Mouse (Mus musculus): ENCODE measurements around the gene Abca12. TPM values are rescaled to one million over a fixed set of nuclear protein-coding genes. Genes with fewer than 3 reads are reported as not detected.

The Abca12 gene
- polyA plus RNA-seq, 1 experiment from 2014 or later = not detected

GRCm38 (mm10) chr1:71397635-71398034 lies 17.1 kb downstream of the Abca12 start:
- DNase-seq (ENCODE audit: low spot score) (no peak), ATAC-seq (ENCODE audit: low FRiP score) (no peak)
- Histone ChIP-seq H3K27ac (ENCODE audit: low read depth, low read length) (no peak overlapping the region), H3K9me3 (ENCODE audit: control insufficient read depth, low read length) (no peaks in the 10 kb centered on the region), H3K36me3 (ENCODE audit: control insufficient read depth, insufficient read depth, low read length) (no peaks in the 10 kb centered on the region), H3K27me3 (ENCODE audit: control insufficient read depth, insufficient read depth, low read length) (no peaks in the 10 kb centered on the region), H3K9ac (ENCODE audit: low read depth, low read length) (no peak overlapping the region), H3K4me1 (replicated peaks; ENCODE audit: control insufficient read depth, insufficient read depth, low read length) (no peaks in the 10 kb centered on the region), H3K4me3 (ENCODE audit: low read depth, low read length) (no peak overlapping the region), H3K4me2 (replicated peaks; ENCODE audit: low read depth, low read length) (no peak overlapping the region)
- 92% methylated on average over 3 of the region's 3 CpGs for WGBS

DNA sequence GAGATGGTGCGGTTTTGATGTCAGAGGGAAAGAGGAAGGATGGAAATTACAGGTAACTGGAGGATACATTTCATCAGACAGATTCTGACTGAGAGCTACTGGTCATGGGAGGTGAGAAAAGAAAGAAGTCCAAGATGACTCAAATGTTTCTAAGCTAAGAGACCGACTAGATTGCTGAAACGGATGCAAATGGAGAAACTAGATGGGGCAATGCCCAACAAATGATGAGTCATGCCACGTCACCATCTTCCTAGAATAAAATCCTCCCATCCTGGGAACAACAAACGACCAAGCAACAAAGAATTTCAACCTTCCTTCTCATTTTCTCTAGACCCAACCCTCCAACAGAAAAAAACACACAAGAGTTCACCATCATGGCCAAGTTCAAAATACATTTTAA lies 18.6 kb downstream of the Abca12 start:
- Histone ChIP-seq H3K4me1 (replicated peaks; ENCODE audit: control insufficient read depth, insufficient read depth, low read length) (no peaks in the 10 kb centered on the region), H3K4me3 (ENCODE audit: low read depth, low read length) (no peak overlapping the region), H3K4me2 (replicated peaks; ENCODE audit: low read depth, low read length) (no peak overlapping the region), H3K27me3 (ENCODE audit: control insufficient read depth, insufficient read depth, low read length) (no peaks in the 10 kb centered on the region), H3K9ac (ENCODE audit: low read depth, low read length) (no peak overlapping the region), H3K36me3 (ENCODE audit: control insufficient read depth, insufficient read depth, low read length) (no peaks in the 10 kb centered on the region), H3K27ac (ENCODE audit: low read depth, low read length) (no peak overlapping the region), H3K9me3 (ENCODE audit: control insufficient read depth, low read length) (no peaks in the 10 kb centered on the region)
- no peak for DNase-seq (ENCODE audit: low spot score)
- WGBS = 87% methylated on average over 5 of the region's 5 CpGs
- no peak for ATAC-seq (ENCODE audit: low FRiP score)

DNA sequence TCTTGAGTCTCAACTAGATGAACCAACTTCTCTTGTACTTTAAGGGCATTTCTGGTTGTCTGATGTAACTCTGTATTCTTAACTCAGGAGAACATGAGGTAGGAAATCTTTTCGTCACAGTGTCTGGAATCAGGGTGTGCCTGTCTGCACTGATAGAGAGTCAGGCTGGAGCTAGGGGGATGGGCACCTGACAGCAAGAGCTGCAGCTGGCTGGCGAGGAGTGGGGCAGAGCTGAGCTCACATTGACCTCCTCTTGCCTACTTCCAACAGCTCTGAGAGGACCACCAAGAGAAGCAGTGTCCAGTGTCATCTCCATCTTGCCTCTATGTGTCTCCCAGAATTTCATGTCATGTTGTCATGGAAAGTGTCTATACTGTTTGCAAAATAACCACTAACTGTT lies 20.5 kb downstream of the Abca12 start:
- no peak for ATAC-seq (ENCODE audit: low FRiP score)
- no peak overlapping the region for H3K9ac ChIP-seq (ENCODE audit: low read depth, low read length)
- H3K36me3 ChIP-seq (ENCODE audit: control insufficient read depth, insufficient read depth, low read length) = no peaks in the 10 kb centered on the region
- H3K27ac ChIP-seq (ENCODE audit: low read depth, low read length) = no peak overlapping the region
- no peaks in the 10 kb centered on the region for H3K4me1 ChIP-seq (replicated peaks; ENCODE audit: control insufficient read depth, insufficient read depth, low read length)
- H3K4me3 ChIP-seq (ENCODE audit: low read depth, low read length) = no peak overlapping the region
- H3K4me2 ChIP-seq (replicated peaks; ENCODE audit: low read depth, low read length) = no peak overlapping the region
- H3K9me3 ChIP-seq (ENCODE audit: control insufficient read depth, low read length) = no peaks in the 10 kb centered on the region
- DNase-seq (ENCODE audit: low spot score) = no peak
- 69% methylated on average over 2 of the region's 2 CpGs for WGBS
- no peaks in the 10 kb centered on the region for H3K27me3 ChIP-seq (ENCODE audit: control insufficient read depth, insufficient read depth, low read length)

GRCm38 (mm10) chr1:71393489-71393888 lies 21.2 kb downstream of the Abca12 start:
- Histone ChIP-seq H3K27ac (ENCODE audit: low read depth, low read length) (no peak overlapping the region), H3K9ac (ENCODE audit: low read depth, low read length) (no peak overlapping the region), H3K4me3 (ENCODE audit: low read depth, low read length) (no peak overlapping the region), H3K27me3 (ENCODE audit: control insufficient read depth, insufficient read depth, low read length) (no peaks in the 10 kb centered on the region), H3K4me2 (replicated peaks; ENCODE audit: low read depth, low read length) (no peak overlapping the region), H3K36me3 (ENCODE audit: control insufficient read depth, insufficient read depth, low read length) (no peaks in the 10 kb centered on the region), H3K4me1 (replicated peaks; ENCODE audit: control insufficient read depth, insufficient read depth, low read length) (no peaks in the 10 kb centered on the region), H3K9me3 (ENCODE audit: control insufficient read depth, low read length) (no peaks in the 10 kb centered on the region)
- 79% methylated on average over 8 of the region's 8 CpGs for WGBS
- DNase-seq (ENCODE audit: low spot score) (no peak), ATAC-seq (ENCODE audit: low FRiP score) (no peak)

GRCm38 (mm10) chr1:71392463-71392862 lies 22.2 kb downstream of the Abca12 start:
- no peaks in the 10 kb centered on the region for H3K9me3 ChIP-seq (ENCODE audit: control insufficient read depth, low read length)

DNA sequence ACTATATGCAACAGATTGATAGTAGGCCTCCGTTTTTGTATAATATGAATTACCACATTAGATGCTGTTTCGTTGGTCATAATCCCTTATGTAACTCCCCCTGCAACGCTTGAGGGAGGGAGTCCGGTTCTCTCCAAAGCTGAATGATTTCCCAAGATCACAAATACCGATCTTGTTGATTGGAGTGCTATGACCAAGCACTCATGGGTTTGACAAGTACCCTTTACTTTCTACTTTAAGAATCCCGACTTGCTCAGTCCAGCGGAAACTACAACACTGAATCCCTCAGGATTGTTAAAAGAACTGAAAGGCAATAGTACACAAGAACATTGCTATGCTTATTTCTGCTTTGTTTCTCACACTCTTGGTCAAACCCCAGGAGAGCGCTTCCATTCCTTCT lies 28.1 kb downstream of the Abca12 start:
- ATAC-seq (ENCODE audit: low FRiP score) (no peak), DNase-seq (ENCODE audit: low spot score) (no peak)
- 90% methylated on average over 8 of the region's 8 CpGs for WGBS
- Histone ChIP-seq H3K9ac (ENCODE audit: low read depth, low read length) (no peak overlapping the region), H3K4me2 (replicated peaks; ENCODE audit: low read depth, low read length) (no peak overlapping the region), H3K36me3 (ENCODE audit: control insufficient read depth, insufficient read depth, low read length) (no peaks in the 10 kb centered on the region), H3K27me3 (ENCODE audit: control insufficient read depth, insufficient read depth, low read length) (no peaks in the 10 kb centered on the region), H3K27ac (ENCODE audit: low read depth, low read length) (no peak overlapping the region), H3K4me1 (replicated peaks; ENCODE audit: control insufficient read depth, insufficient read depth, low read length) (no peaks in the 10 kb centered on the region), H3K9me3 (ENCODE audit: control insufficient read depth, low read length) (no peaks in the 10 kb centered on the region), H3K4me3 (ENCODE audit: low read depth, low read length) (no peak overlapping the region)

More at GRCm38 (mm10) chr1:71392463-71392862, 22.2 kb downstream of the Abca12 start:
- Histone ChIP-seq H3K36me3 (ENCODE audit: control insufficient read depth, insufficient read depth, low read length) (no peaks in the 10 kb centered on the region), H3K27me3 (ENCODE audit: control insufficient read depth, insufficient read depth, low read length) (no peaks in the 10 kb centered on the region), H3K4me3 (ENCODE audit: low read depth, low read length) (no peak overlapping the region), H3K4me1 (replicated peaks; ENCODE audit: control insufficient read depth, insufficient read depth, low read length) (no peaks in the 10 kb centered on the region), H3K27ac (ENCODE audit: low read depth, low read length) (no peak overlapping the region), H3K9ac (ENCODE audit: low read depth, low read length) (no peak overlapping the region), H3K4me2 (replicated peaks; ENCODE audit: low read depth, low read length) (no peak overlapping the region)
- DNase-seq (ENCODE audit: low spot score) = no peak
- ATAC-seq (ENCODE audit: low FRiP score) = no peak
- 92% methylated on average over 2 of the region's 2 CpGs for WGBS

DNA sequence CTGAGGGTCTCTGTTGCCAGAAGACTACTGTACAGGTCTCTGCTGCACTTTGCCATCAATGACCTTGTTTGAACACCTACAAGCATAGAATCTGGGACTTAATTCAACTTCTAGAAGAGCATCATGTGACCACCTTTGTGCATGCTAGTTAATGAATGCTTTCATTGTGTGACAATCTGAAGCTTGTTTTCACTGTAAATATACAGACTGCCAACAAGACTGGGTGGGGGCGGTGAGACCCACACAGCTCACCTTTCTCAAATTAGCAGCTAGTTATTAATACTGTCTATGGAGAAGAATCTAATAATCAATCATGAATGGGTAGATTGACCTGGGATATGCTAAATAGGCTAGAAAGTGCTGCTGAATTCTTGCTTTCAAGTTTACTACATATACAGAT lies 30.6 kb downstream of the Abca12 start:
- H3K27ac ChIP-seq (ENCODE audit: low read depth, low read length) = no peak overlapping the region
- no peak overlapping the region for H3K9ac ChIP-seq (ENCODE audit: low read depth, low read length)
- DNase-seq (ENCODE audit: low spot score) = no peak
- no peaks in the 10 kb centered on the region for H3K9me3 ChIP-seq (ENCODE audit: control insufficient read depth, low read length)
- no peaks in the 10 kb centered on the region for H3K4me1 ChIP-seq (replicated peaks; ENCODE audit: control insufficient read depth, insufficient read depth, low read length)
- H3K4me3 ChIP-seq (ENCODE audit: low read depth, low read length) = no peak overlapping the region
- WGBS = 94% methylated on average over 1 of the region's 1 CpGs
- no peak overlapping the region for H3K4me2 ChIP-seq (replicated peaks; ENCODE audit: low read depth, low read length)
- H3K36me3 ChIP-seq (ENCODE audit: control insufficient read depth, insufficient read depth, low read length) = no peaks in the 10 kb centered on the region
- H3K27me3 ChIP-seq (ENCODE audit: control insufficient read depth, insufficient read depth, low read length) = no peaks in the 10 kb centered on the region
- no peak for ATAC-seq (ENCODE audit: low FRiP score)

GRCm38 (mm10) chr1:71373090-71373489 lies 41.6 kb downstream of the Abca12 start:
- Histone ChIP-seq H3K9me3 (ENCODE audit: control insufficient read depth, low read length) (no peaks in the 10 kb centered on the region), H3K4me2 (replicated peaks; ENCODE audit: low read depth, low read length) (no peak overlapping the region)
- 95% methylated on average over 5 of the region's 5 CpGs for WGBS

GRCm38 (mm10) chr1:71370266-71370665 lies 44.4 kb downstream of the Abca12 start:
- Histone ChIP-seq H3K4me2 (replicated peaks; ENCODE audit: low read depth, low read length) (no peak overlapping the region), H3K4me1 (replicated peaks; ENCODE audit: control insufficient read depth, insufficient read depth, low read length) (no peaks in the 10 kb centered on the region), H3K27ac (ENCODE audit: low read depth, low read length) (no peak overlapping the region), H3K4me3 (ENCODE audit: low read depth, low read length) (no peak overlapping the region), H3K9me3 (ENCODE audit: control insufficient read depth, low read length) (no peaks in the 10 kb centered on the region), H3K27me3 (ENCODE audit: control insufficient read depth, insufficient read depth, low read length) (no peaks in the 10 kb centered on the region), H3K9ac (ENCODE audit: low read depth, low read length) (no peak overlapping the region), H3K36me3 (ENCODE audit: control insufficient read depth, insufficient read depth, low read length) (no peaks in the 10 kb centered on the region)
- DNase-seq (ENCODE audit: low spot score) = no peak
- no peak for ATAC-seq (ENCODE audit: low FRiP score)

More at GRCm38 (mm10) chr1:71373090-71373489, 41.6 kb downstream of the Abca12 start:
- H3K4me3 ChIP-seq (ENCODE audit: low read depth, low read length) = no peak overlapping the region
- H3K4me1 ChIP-seq (replicated peaks; ENCODE audit: control insufficient read depth, insufficient read depth, low read length) = no peaks in the 10 kb centered on the region
- DNase-seq (ENCODE audit: low spot score) (no peak), ATAC-seq (ENCODE audit: low FRiP score) (no peak)
- no peak overlapping the region for H3K9ac ChIP-seq (ENCODE audit: low read depth, low read length)
- H3K27me3 ChIP-seq (ENCODE audit: control insufficient read depth, insufficient read depth, low read length) = no peaks in the 10 kb centered on the region
- H3K36me3 ChIP-seq (ENCODE audit: control insufficient read depth, insufficient read depth, low read length) = no peaks in the 10 kb centered on the region
- no peak overlapping the region for H3K27ac ChIP-seq (ENCODE audit: low read depth, low read length)

Data from hindbrain, embryonic 11.5 days (tissue).